Mouse (Mus musculus): ENCODE data around the gene Map4k3.
A peak's percentile ranks its signal among the peaks of the same experiment; 100 is the strongest.
"Not testable (repeated sequence)": the region's sequence is repeated elsewhere in the genome, so short reads cannot be mapped to it uniquely, and the experiment has no call there.

Gene Map4k3

GRCm38 (mm10) chr17:80728062-80728858, at the start of gene Map4k3:
TSS of gene Map4k3 (minus strand) at chr17:80728485.
- DNase-seq (ENCODE audit: low read depth, low spot score), result peak; percentile 67

- no peak for DNase-seq (ENCODE audit: low read depth, low spot score)
These were observed 49.3 kb upstream of the Map4k3 start for GRCm38 (mm10) chr17:80777581-80777980.

GRCm38 (mm10) chr17:80775178-80775788, 47.0 kb upstream of the Map4k3 start:
- DNase-seq (ENCODE audit: low read depth, low spot score), result no peak

GRCm38 (mm10) chr17:80772545-80773453, 44.5 kb upstream of the Map4k3 start:
- DNase-seq (ENCODE audit: low read depth, low spot score), result no peak

- no peak for DNase-seq (ENCODE audit: low read depth, low spot score)
These were observed 41.8 kb upstream of the Map4k3 start for GRCm38 (mm10) chr17:80770065-80770464.

GRCm38 (mm10) chr17:80765204-80765603, 36.9 kb upstream of the Map4k3 start:
- DNase-seq (ENCODE audit: low read depth, low spot score), result no peak

- no peak for DNase-seq (ENCODE audit: low read depth, low spot score)
These were observed 34.9 kb upstream of the Map4k3 start for GRCm38 (mm10) chr17:80763065-80763681.

GRCm38 (mm10) chr17:80762391-80763040, 34.2 kb upstream of the Map4k3 start:
- DNase-seq (ENCODE audit: low read depth, low spot score), result no peak

- DNase-seq (ENCODE audit: low read depth, low spot score), result not testable (repeated sequence)
These were observed 32.9 kb upstream of the Map4k3 start for GRCm38 (mm10) chr17:80761191-80761590.

- no peak for DNase-seq (ENCODE audit: low read depth, low spot score)
These were observed 32.3 kb upstream of the Map4k3 start for GRCm38 (mm10) chr17:80760344-80761145.

- DNase-seq (ENCODE audit: low read depth, low spot score), result no peak
These were observed 27.8 kb upstream of the Map4k3 start for GRCm38 (mm10) chr17:80756043-80756442.

GRCm38 (mm10) chr17:80755076-80755871, 27.0 kb upstream of the Map4k3 start:
- no peak for DNase-seq (ENCODE audit: low read depth, low spot score)

GRCm38 (mm10) chr17:80754589-80754988, 26.3 kb upstream of the Map4k3 start:
- no peak for DNase-seq (ENCODE audit: low read depth, low spot score)

- DNase-seq (ENCODE audit: low read depth, low spot score), result no peak
These were observed 24.2 kb upstream of the Map4k3 start for GRCm38 (mm10) chr17:80752466-80752865.

- peak; percentile 75 for DNase-seq (ENCODE audit: low read depth, low spot score)
These were observed 11.1 kb upstream of the Map4k3 start for GRCm38 (mm10) chr17:80739421-80739820.

- no peak for DNase-seq (ENCODE audit: low read depth, low spot score)
These were observed 6.4 kb upstream of the Map4k3 start for GRCm38 (mm10) chr17:80734700-80735099.

GRCm38 (mm10) chr17:80733121-80733800, 5.0 kb upstream of the Map4k3 start:
- no peak for DNase-seq (ENCODE audit: low read depth, low spot score)

GRCm38 (mm10) chr17:80732256-80732655, 4.0 kb upstream of the Map4k3 start:
- DNase-seq (ENCODE audit: low read depth, low spot score), result no peak

GRCm38 (mm10) chr17:80730283-80730682, 2.0 kb upstream of the Map4k3 start:
- not testable (repeated sequence) for DNase-seq (ENCODE audit: low read depth, low spot score)
